Mouse (Mus musculus) liver, postnatal 0 days (tissue): Measurements from ENCODE around the gene Cnnm1. TPM values are rescaled to one million over a fixed set of nuclear protein-coding genes. Genes with fewer than 3 reads are reported as not detected.
"Not testable (repeated sequence)": the region's sequence is repeated elsewhere in the genome, so short reads cannot be mapped to it uniquely, and the experiment has no call there.

Source experiments
- ATAC-seq: fragments of 200-750 bp; cut with Nextera tagmentation; 2 replicates; pipeline ENCODE4 v1.8.0; 2017; ENCODE audit warnings: mild to moderate bottlenecking, moderate library complexity
- DNase-seq: peaks from one replicate; pipeline ENCODE4 v3.0.0-alpha.2; 2016
- H3K27ac ChIP-seq: fragments of 300-500 bp; sonication (generic); 2 replicates; pipeline ENCODE4 v1.5.1; 2014; ENCODE audit warnings: antibody characterized with exemption, moderate library complexity, mild to moderate bottlenecking, low read depth
- H3K27me3 ChIP-seq: fragments of 300-500 bp; sonication (generic); 2 replicates; pipeline ENCODE4 v1.6.1; 2014; ENCODE audit warnings: low read length, control low read depth, mixed read lengths; ENCODE audit not compliant: insufficient read depth
- H3K36me3 ChIP-seq: fragments of 300-500 bp; sonication (generic); replicated peaks from 2 replicates; pipeline ENCODE4 v1.6.1; 2014; ENCODE audit warnings: mild to moderate bottlenecking, control low read depth, low read length, moderate library complexity, mixed read lengths; ENCODE audit not compliant: insufficient read depth
- H3K4me1 ChIP-seq: fragments of 300-500 bp; sonication (generic); 2 replicates; pipeline ENCODE4 v1.6.1; 2014; ENCODE audit warnings: antibody characterized with exemption, mild to moderate bottlenecking, control low read depth; ENCODE audit not compliant: insufficient read depth
- H3K4me2 ChIP-seq: fragments of 300-500 bp; sonication (generic); 2 replicates; pipeline ENCODE4 v1.6.1; 2014; ENCODE audit warnings: low read depth, mild to moderate bottlenecking, low read length, moderate library complexity, mixed read lengths
- H3K4me3 ChIP-seq: fragments of 300-500 bp; sonication (generic); 2 replicates; pipeline ENCODE4 v1.5.1; 2014; ENCODE audit warnings: low read depth, low read length
- H3K9ac ChIP-seq: fragments of 300-500 bp; sonication (generic); replicated peaks from 2 replicates; pipeline ENCODE4 v1.6.1; 2014; ENCODE audit warnings: mild to moderate bottlenecking, moderate library complexity
- H3K9me3 ChIP-seq: fragments of 300-500 bp; sonication (generic); 2 replicates; pipeline ENCODE4 v1.6.1; 2016; ENCODE audit warnings: mild to moderate bottlenecking, control low read depth, low read length, mixed read lengths
- CTCF ChIP-seq: sonication (generic); IDR thresholded peaks from 2 replicates; pipeline ENCODE4 v1.5.1; 2016; ENCODE audit warnings: antibody characterized with exemption, low read depth
- EP300 ChIP-seq: IDR thresholded peaks from 2 replicates; pipeline ENCODE4 v1.6.1; 2016; ENCODE audit warnings: antibody characterized with exemption, low read depth, mild to moderate bottlenecking
- WGBS: fragments of 180-500 bp; shearing (Covaris S2); extraction: QIAGEN DNeasy Blood & Tissue Kit; methylation state at CpG from one replicate; pipeline ENCODE4 v1.1.7; 2014; ENCODE audit not compliant: insufficient replicate concordance; 5-methylcytosine and 5-hydroxymethylcytosine counted together
- polyA plus RNA-seq: library from polyadenylated mRNA; unstranded; fragments of >200 nt; fragmentation: Nextera tagmentation; extraction: Ambion mirVana; gene quantifications from 2 replicates; pipeline ENCODE4 v1.2.1, GENCODE M21; 2015

Gene Cnnm1
- polyA plus RNA-seq, 1 experiment from 2014 or later, result 0.21 TPM

GRCm38 (mm10) chr19:43498874-43499273 lies 58.6 kb downstream of the Cnnm1 start:
- no peaks in the 10 kb centered on the region for H3K9me3 ChIP-seq

GRCm38 (mm10) chr19:43502630-43503029 lies 62.4 kb downstream of the Cnnm1 start:
- no peak overlapping the region for H3K4me2 ChIP-seq
- no peak overlapping the region for H3K9ac ChIP-seq
- H3K27me3 ChIP-seq, result no peaks in the 10 kb centered on the region
- H3K4me3 ChIP-seq, result no peak overlapping the region
- H3K27ac ChIP-seq, result no peak overlapping the region
- peaks cover 69% of the 10 kb centered on the region for H3K36me3 ChIP-seq
- ATAC-seq, result no peak
- WGBS, result 77% methylated on average over 11 of the region's 11 CpGs
- TF ChIP-seq CTCF (no peak), EP300 (no peak)
- no peak for DNase-seq
- no peaks in the 10 kb centered on the region for H3K4me1 ChIP-seq
- no peaks in the 10 kb centered on the region for H3K9me3 ChIP-seq

More at GRCm38 (mm10) chr19:43498874-43499273, 58.6 kb downstream of the Cnnm1 start:
- H3K4me2 ChIP-seq, result no peak overlapping the region
- no peak for DNase-seq
- TF ChIP-seq EP300, result no peak
- no peak for TF ChIP-seq CTCF
- peak; percentile 30 for ATAC-seq
- no peak overlapping the region for H3K4me3 ChIP-seq
- WGBS, result 81% methylated on average over 7 of the region's 7 CpGs
- 0 out of 2 replicates have a peak, but pooled peaks cover 5% of the 10 kb centered on the region for H3K27me3 ChIP-seq
- H3K9ac ChIP-seq, result no peak overlapping the region
- no peak overlapping the region for H3K27ac ChIP-seq
- peaks cover 7% of the 10 kb centered on the region for H3K4me1 ChIP-seq
- H3K36me3 ChIP-seq, result peaks cover 44% of the 10 kb centered on the region

- H3K4me1 ChIP-seq, H3K27ac ChIP-seq, H3K4me2 ChIP-seq, H3K9ac ChIP-seq, ATAC-seq, DNase-seq, H3K4me3 ChIP-seq, H3K27me3 ChIP-seq, H3K9me3 ChIP-seq: not testable (repeated sequence)
- peaks cover 76% of the 10 kb centered on the region for H3K36me3 ChIP-seq
- WGBS, result 83% methylated on average over 8 of the region's 9 CpGs
Observed at GRCm38 (mm10) chr19:43503593-43503992, 63.4 kb downstream of the Cnnm1 start.

GRCm38 (mm10) chr19:43505441-43505840 lies 65.2 kb downstream of the Cnnm1 start:
- no peak overlapping the region for H3K9ac ChIP-seq
- no peak overlapping the region for H3K27ac ChIP-seq
- no peak for ATAC-seq
- no peak overlapping the region for H3K4me3 ChIP-seq
- DNase-seq, result no peak
- no peaks in the 10 kb centered on the region for H3K9me3 ChIP-seq
- H3K4me2 ChIP-seq, result no peak overlapping the region
- H3K27me3 ChIP-seq, result no peaks in the 10 kb centered on the region
- no peaks in the 10 kb centered on the region; the same call in 1 of the 2 replicates for H3K4me1 ChIP-seq
- peaks cover 68% of the 10 kb centered on the region for H3K36me3 ChIP-seq
- TF ChIP-seq EP300 (no peak), CTCF (no peak)
- 87% methylated on average over 12 of the region's 12 CpGs for WGBS

GRCm38 (mm10) chr19:43510436-43511220 lies 70.4 kb downstream of the Cnnm1 start:
- Histone ChIP-seq H3K27me3 (no peaks in the 10 kb centered on the region), H3K4me3 (no peak overlapping the region), H3K4me1 (peaks cover 5% of the 10 kb centered on the region), H3K36me3 (peaks cover 52% of the 10 kb centered on the region), H3K27ac (peak overlapping the region; percentile 69), H3K4me2 (no peak overlapping the region), H3K9ac (no peak overlapping the region), H3K9me3 (no peaks in the 10 kb centered on the region)
- no peak for ATAC-seq
- DNase-seq, result no peak
- WGBS, result 77% methylated on average over 14 of the region's 14 CpGs
- TF ChIP-seq CTCF (no peak), EP300 (no peak)

GRCm38 (mm10) chr19:43511621-43512620 lies 71.7 kb downstream of the Cnnm1 start:
- peak overlapping the region; percentile 69 for H3K27ac ChIP-seq
- peaks cover 11% of the 10 kb centered on the region for H3K4me1 ChIP-seq
- ATAC-seq (peak; percentile 5), DNase-seq (no peak)
- H3K9me3 ChIP-seq, result no peaks in the 10 kb centered on the region
- 67% methylated on average over 22 of the region's 22 CpGs for WGBS
- TF ChIP-seq CTCF (no peak), EP300 (no peak)
- H3K27me3 ChIP-seq, result no peaks in the 10 kb centered on the region
- H3K9ac ChIP-seq, result no peak overlapping the region
- H3K36me3 ChIP-seq, result peaks cover 51% of the 10 kb centered on the region
- H3K4me3 ChIP-seq, result no peak overlapping the region
- H3K4me2 ChIP-seq, result peak overlapping the region; percentile 22; the same call in 1 of the 2 replicates
